Mouse (Mus musculus) thymus, adult 2 months (tissue): ENCODE results near the gene Cttn. TPM values are rescaled to one million over a fixed set of nuclear protein-coding genes. Genes with fewer than 3 reads are reported as not detected.

Source experiments
- DNase-seq: peaks from one replicate; pipeline ENCODE4 v3.0.0; 2021
- H3K27ac ChIP-seq: fragments of 200-500 bp; 2 replicates; pipeline ENCODE4 v1.5.1; 2012; ENCODE audit warnings: low read length, control low read depth; ENCODE audit not compliant: control insufficient read depth, insufficient read depth
- H3K27me3 ChIP-seq: fragments of 200-500 bp; 2 replicates; pipeline ENCODE4 v1.6.1; 2012; ENCODE audit warnings: mild to moderate bottlenecking, low read length, moderate library complexity, mixed read lengths; ENCODE audit not compliant: control insufficient read depth, insufficient read depth
- H3K36me3 ChIP-seq: fragments of 200-500 bp; 2 replicates; pipeline ENCODE4 v1.6.1; 2012; ENCODE audit warnings: mild to moderate bottlenecking, low read length, moderate library complexity; ENCODE audit not compliant: control insufficient read depth, insufficient read depth
- H3K4me1 ChIP-seq: fragments of 200-500 bp; replicated peaks from 2 replicates; pipeline ENCODE4 v1.6.1; 2012; ENCODE audit warnings: low read length; ENCODE audit not compliant: control insufficient read depth, insufficient read depth
- H3K4me3 ChIP-seq: fragments of 200-500 bp; 2 replicates; pipeline ENCODE4 v1.5.1; 2012; ENCODE audit warnings: mild to moderate bottlenecking, low read length, control low read depth, moderate library complexity; ENCODE audit not compliant: control insufficient read depth, insufficient read depth
- CTCF ChIP-seq: fragments of 200-500 bp; IDR thresholded peaks from 2 replicates; pipeline ENCODE4 v1.5.1; 2012; ENCODE audit warnings: mild to moderate bottlenecking, control low read depth, low read length, moderate library complexity, borderline replicate concordance; ENCODE audit not compliant: control insufficient read depth, poor library complexity, insufficient read depth; ENCODE audit errors: extremely low read depth
- POLR2A ChIP-seq: fragments of 200-500 bp; IDR thresholded peaks from 2 replicates; pipeline ENCODE4 v1.6.1; 2012; ENCODE audit warnings: mild to moderate bottlenecking, low read length, control low read depth, moderate library complexity; ENCODE audit not compliant: control insufficient read depth, poor library complexity, insufficient read depth; ENCODE audit errors: extremely low read depth
- WGBS: fragments of 180-500 bp; shearing (Covaris S2); methylation state at CpG from one replicate; pipeline ENCODE4 v1.1.7; 2018; 5-methylcytosine and 5-hydroxymethylcytosine counted together
- polyA plus RNA-seq: library from polyadenylated mRNA; depleted of rRNA; stranded (reverse); fragments of >200 nt; gene quantifications from 2 replicates; pipeline ENCODE4 v1.2.3, GENCODE M21; 2012

Cttn gene
- polyA plus RNA-seq, 1 experiment: 22.0 TPM

- no peaks in the 10 kb centered on the region for H3K36me3 ChIP-seq
- no peaks in the 10 kb centered on the region for H3K27me3 ChIP-seq
- no peaks in the 10 kb centered on the region for H3K4me1 ChIP-seq
- 45% methylated on average over 16 of the region's 16 CpGs for WGBS
- H3K4me3 ChIP-seq: no peak overlapping the region
- H3K27ac ChIP-seq: no peak overlapping the region
- DNase-seq: no peak
- TF ChIP-seq POLR2A (no peak), CTCF (no peak)
These were observed 53.0 kb downstream of the Cttn start for GRCm38 (mm10) chr7:144417644-144418343.

- no peak for TF ChIP-seq CTCF
- no peak for TF ChIP-seq POLR2A
- DNase-seq: no peak
- Histone ChIP-seq H3K27me3 (no peaks in the 10 kb centered on the region), H3K36me3 (no peaks in the 10 kb centered on the region), H3K27ac (no peak overlapping the region), H3K4me3 (no peak overlapping the region), H3K4me1 (no peaks in the 10 kb centered on the region)
- 77% methylated on average over 2 of the region's 2 CpGs for WGBS
These were observed 53.6 kb downstream of the Cttn start for GRCm38 (mm10) chr7:144417234-144417633.

GRCm38 (mm10) chr7:144415795-144416194 is 55.0 kb downstream of the Cttn start:
- 65% methylated on average over 4 of the region's 4 CpGs for WGBS

GRCm38 (mm10) chr7:144414632-144415031 is 56.2 kb downstream of the Cttn start:
- no peak for DNase-seq
- H3K27ac ChIP-seq: no peak overlapping the region
- H3K4me3 ChIP-seq: no peak overlapping the region
- no peak for TF ChIP-seq CTCF
- no peak for TF ChIP-seq POLR2A
- WGBS: 90% methylated on average over 5 of the region's 5 CpGs
- no peaks in the 10 kb centered on the region for H3K36me3 ChIP-seq
- no peaks in the 10 kb centered on the region for H3K4me1 ChIP-seq
- no peaks in the 10 kb centered on the region for H3K27me3 ChIP-seq

More at GRCm38 (mm10) chr7:144415795-144416194, 55.0 kb downstream of the Cttn start:
- no peaks in the 10 kb centered on the region for H3K36me3 ChIP-seq
- TF ChIP-seq CTCF (no peak), POLR2A (no peak)
- no peaks in the 10 kb centered on the region for H3K4me1 ChIP-seq
- DNase-seq: no peak
- no peaks in the 10 kb centered on the region for H3K27me3 ChIP-seq
- no peak overlapping the region for H3K4me3 ChIP-seq
- no peak overlapping the region for H3K27ac ChIP-seq

- no peaks in the 10 kb centered on the region for H3K36me3 ChIP-seq
- TF ChIP-seq CTCF (no peak), POLR2A (no peak)
- H3K27ac ChIP-seq: no peak overlapping the region
- no peaks in the 10 kb centered on the region for H3K27me3 ChIP-seq
- H3K4me1 ChIP-seq: no peaks in the 10 kb centered on the region
- 37% methylated on average over 22 of the region's 22 CpGs for WGBS
- no peak overlapping the region for H3K4me3 ChIP-seq
- DNase-seq: no peak
These were observed 58.6 kb downstream of the Cttn start for GRCm38 (mm10) chr7:144411967-144412906.

GRCm38 (mm10) chr7:144409682-144410081 is 61.1 kb downstream of the Cttn start:
- Histone ChIP-seq H3K4me1 (no peaks in the 10 kb centered on the region), H3K36me3 (no peaks in the 10 kb centered on the region), H3K27ac (no peak overlapping the region), H3K4me3 (no peak overlapping the region), H3K27me3 (no peaks in the 10 kb centered on the region)
- no peak for TF ChIP-seq POLR2A
- no peak for TF ChIP-seq CTCF
- 87% methylated on average over 18 of the region's 18 CpGs for WGBS
- no peak for DNase-seq
